In the genomic region with DNA sequence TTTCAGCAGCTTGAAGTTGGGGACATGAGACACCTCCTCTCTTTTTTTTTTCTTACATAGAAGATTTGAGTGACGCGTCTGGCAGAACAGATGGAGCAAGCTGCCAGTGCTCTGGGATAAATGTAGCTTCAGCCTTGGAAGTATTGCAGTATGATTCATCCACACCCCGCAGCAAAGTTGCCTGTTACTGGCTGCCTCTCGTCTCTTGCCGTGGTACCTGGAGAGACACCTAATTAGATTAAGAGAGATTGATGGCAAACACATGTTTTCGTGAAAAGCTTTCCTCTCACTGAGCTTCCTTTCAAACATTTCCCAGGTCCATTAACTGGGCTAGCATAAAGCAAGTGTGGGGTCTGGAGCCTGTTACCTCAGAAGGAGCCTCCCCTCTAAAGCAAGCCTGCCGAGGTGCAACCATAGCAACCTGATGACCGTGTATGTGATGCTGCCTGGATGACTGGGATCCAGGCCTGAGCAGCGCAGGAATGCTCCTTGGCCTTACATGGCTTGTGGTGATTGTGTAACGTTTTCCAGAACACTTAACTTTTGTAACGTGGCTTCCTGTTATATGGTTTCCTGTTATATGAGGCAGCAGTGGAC, we compare ENCODE assay signal across 8 mouse cellular contexts.
DNase-seq lines count a peak whose midpoint lies in the region; ATAC-seq and TF ChIP-seq lines count a peak whose summit lies in the region.

No protein-coding gene starts in this region.

- peaks cover 5% of the 10 kb centered on the region; the same call in 1 of the 2 replicates for H3K36me3 ChIP-seq in midbrain, embryonic 11.5 days (ENCODE audit: control insufficient read depth, insufficient read depth, low read length)
- H3K36me3 ChIP-seq in midbrain, embryonic 10.5 days = peaks cover 46% of the 10 kb centered on the region
- no peaks in the 10 kb centered on the region for H3K36me3 ChIP-seq in neural tube, embryonic 11.5 days (ENCODE audit: control insufficient read depth, insufficient read depth, low read length)

- H3K27ac ChIP-seq in midbrain, embryonic 11.5 days (ENCODE audit: low read depth, low read length) = no peak overlapping the region
- H3K27ac ChIP-seq in midbrain, embryonic 10.5 days (replicated peaks) = no peak overlapping the region
- H3K27ac ChIP-seq in embryonic fibroblast, embryonic 13.5 days (ENCODE audit: insufficient read depth, low read length) = peak overlapping the region; percentile 64
- H3K27ac ChIP-seq in neural tube, embryonic 11.5 days (ENCODE audit: low read depth, low read length) = no peak overlapping the region

- TF ChIP-seq CTCF in embryonic fibroblast, embryonic 13.5 days (IDR thresholded peaks at IDR 0.05; ENCODE audit: borderline replicate concordance, insufficient read depth, low read length) = no peak

- no peak overlapping the region for H3K9ac ChIP-seq in midbrain, embryonic 11.5 days (ENCODE audit: low read length)
- no peak overlapping the region for H3K9ac ChIP-seq in neural tube, embryonic 11.5 days (ENCODE audit: low read length)

- no peak overlapping the region for H3K4me2 ChIP-seq in midbrain, embryonic 11.5 days
- no peak overlapping the region for H3K4me2 ChIP-seq in neural tube, embryonic 11.5 days (ENCODE audit: low read depth)

- no peaks in the 10 kb centered on the region for H3K9me3 ChIP-seq in midbrain, embryonic 11.5 days (ENCODE audit: control insufficient read depth, low read length)
- H3K9me3 ChIP-seq in midbrain, embryonic 10.5 days (replicated peaks) = no peaks in the 10 kb centered on the region
- no peaks in the 10 kb centered on the region for H3K9me3 ChIP-seq in neural tube, embryonic 11.5 days (ENCODE audit: control insufficient read depth, low read length)

- no peak overlapping the region for H3K4me3 ChIP-seq in midbrain, embryonic 11.5 days (ENCODE audit: low read depth, low read length)
- H3K4me3 ChIP-seq in midbrain, embryonic 10.5 days = no peak overlapping the region
- H3K4me3 ChIP-seq in embryonic fibroblast, embryonic 13.5 days (ENCODE audit: insufficient read depth, low read length) = no peak overlapping the region
- H3K4me3 ChIP-seq in neural tube, embryonic 11.5 days (ENCODE audit: low read depth, low read length) = no peak overlapping the region

- 76% methylated on average over 11 of the region's 11 CpGs for WGBS in midbrain, embryonic 11.5 days
- WGBS in midbrain, embryonic 10.5 days = 77% methylated on average over 11 of the region's 11 CpGs
- WGBS in neural tube, embryonic 11.5 days = 64% methylated on average over 11 of the region's 11 CpGs

- H3K4me1 ChIP-seq in midbrain, embryonic 11.5 days (ENCODE audit: control insufficient read depth, insufficient read depth, low read length) = no peaks in the 10 kb centered on the region
- H3K4me1 ChIP-seq in midbrain, embryonic 10.5 days = no peaks in the 10 kb centered on the region
- H3K4me1 ChIP-seq in embryonic fibroblast, embryonic 13.5 days (ENCODE audit: control insufficient read depth, insufficient read depth, low read length) = peaks cover 5% of the 10 kb centered on the region; the same call in 1 of the 2 replicates
- no peaks in the 10 kb centered on the region for H3K4me1 ChIP-seq in neural tube, embryonic 11.5 days (ENCODE audit: control insufficient read depth, insufficient read depth, low read length)

- no peak for TF ChIP-seq POLR2A in embryonic fibroblast, embryonic 13.5 days (IDR thresholded peaks at IDR 0.05; ENCODE audit: low read depth, low read length)

- no peak for DNase-seq in midbrain, embryonic 11.5 days (ENCODE audit: low spot score, missing footprints)
- no peak for DNase-seq in midbrain, embryonic 10.5 days (ENCODE audit: low spot score)
- DNase-seq in heart, adult 8-10 months (ENCODE audit: low spot score) = peak; percentile 32
- peak; percentile 47 for DNase-seq in left cerebral cortex, adult 11 months (ENCODE audit: low spot score)
- peak; percentile 17 for DNase-seq in neural tube, embryonic 11.5 days (ENCODE audit: low spot score)
- no peak for DNase-seq in urinary bladder, postnatal 10 days (ENCODE audit: low spot score)

- peak; percentile 38; the same call in 1 of the 2 replicates for ATAC-seq in midbrain, embryonic 11.5 days (ENCODE audit: low FRiP score)
- no peak for ATAC-seq in neural tube, embryonic 11.5 days (ENCODE audit: insufficient read depth, low FRiP score, low TSS enrichment)
- ATAC-seq in activated CD4-positive, CD25-positive, alpha-beta regulatory T cell, adult 4 months = no peak

- no peaks in the 10 kb centered on the region for H3K27me3 ChIP-seq in midbrain, embryonic 11.5 days (ENCODE audit: control insufficient read depth, insufficient read depth, low read length)
- H3K27me3 ChIP-seq in midbrain, embryonic 10.5 days (ENCODE audit: low read depth, poor library complexity, severe bottlenecking) = no peaks in the 10 kb centered on the region
- no peaks in the 10 kb centered on the region for H3K27me3 ChIP-seq in neural tube, embryonic 11.5 days (ENCODE audit: control insufficient read depth, insufficient read depth, low read length)

Comparison
In these comparisons a context has a peak if more than half of its experiments do, and no peak if none do; other contexts are left out.
1. DNase-seq: peak in heart, adult 8-10 months (single experiment), left cerebral cortex, adult 11 months (single experiment) and neural tube, embryonic 11.5 days (single experiment); none in midbrain, embryonic 11.5 days (single experiment), midbrain, embryonic 10.5 days (single experiment) and urinary bladder, postnatal 10 days (single experiment).